Mouse (Mus musculus) CH12.LX (cell line): ENCODE measurements at regions not wholly inside any gene's neighbourhood (a gene's known extent, or its start where the extent isn't known, plus 50 kb on each side); places are given as distances from the start of the nearest gene placed in this dataset.

Source experiments
- DNase-seq: peaks from one replicate; pipeline ENCODE4 v3.0.0-alpha.2; 2013; ENCODE audit errors: extremely low read depth
- H3K27ac ChIP-seq: 2 replicates; pipeline ENCODE4 v1.5.1; 2012; ENCODE audit warnings: low read depth, mild to moderate bottlenecking, control low read depth, moderate library complexity; ENCODE audit not compliant: insufficient read depth
- H3K27me3 ChIP-seq: replicated peaks from 2 replicates; pipeline ENCODE3; 2012; ENCODE audit warnings: inconsistent platforms
- H3K36me3 ChIP-seq, 2 experiments: replicated peaks in 1 of 2; 2 replicates each; pipeline versions ENCODE3 to v1.6.1; 2012; ENCODE audit warnings: inconsistent platforms in 1 of 2, low read length in 1 of 2, mild to moderate bottlenecking in 1 of 2, mixed read lengths in 1 of 2, moderate library complexity in 1 of 2; ENCODE audit not compliant: control insufficient read depth in 1 of 2, insufficient read depth in 1 of 2
- H3K4me1 ChIP-seq, 2 experiments: 2 replicates each; pipeline ENCODE4 v1.6.1; 2012; ENCODE audit warnings: inconsistent platforms in 1 of 2, moderate library complexity in 1 of 2; ENCODE audit not compliant: insufficient read depth in 2 of 2, control insufficient read depth in 1 of 2
- H3K4me2 ChIP-seq: 2 replicates; pipeline ENCODE4 v1.6.1; 2012; ENCODE audit warnings: low read depth, mild to moderate bottlenecking, control low read depth; ENCODE audit not compliant: poor library complexity, insufficient read depth, severe bottlenecking
- H3K4me3 ChIP-seq, 3 experiments: fragments of 150-350 bp in 1 of 3; sonication (generic) in 1 of 3; replicated peaks in 1 of 3; 2 replicates each; pipeline versions ENCODE3 to v1.5.1; 2011 to 2012; ENCODE audit warnings: low read depth in 2 of 3, low read length in 2 of 3, mild to moderate bottlenecking in 2 of 3, moderate library complexity in 2 of 3, control low read depth in 1 of 3, improper control_type of control experiment in 1 of 3, inconsistent platforms in 1 of 3, mixed read lengths in 1 of 3; ENCODE audit not compliant: poor library complexity in 1 of 3
- H3K79me2 ChIP-seq: replicated peaks from 2 replicates; pipeline ENCODE4 v1.6.1; 2012; ENCODE audit warnings: mild to moderate bottlenecking, moderate library complexity; ENCODE audit not compliant: control insufficient read depth, poor library complexity, insufficient read depth, severe bottlenecking; ENCODE audit errors: extremely low read depth
- H3K9ac ChIP-seq: 2 replicates; pipeline ENCODE4 v1.6.1; 2012; ENCODE audit warnings: low read depth, mild to moderate bottlenecking, control low read depth, moderate library complexity; ENCODE audit not compliant: insufficient read depth
- H3K9me3 ChIP-seq: replicated peaks from 2 replicates; pipeline ENCODE3; 2012; ENCODE audit warnings: low read length, inconsistent platforms, mixed read lengths
- CHD2 ChIP-seq: IDR thresholded peaks from 2 replicates; pipeline ENCODE4 v1.6.1; 2011; ENCODE audit warnings: low read length, improper control_type of control experiment
- HCFC1 ChIP-seq: IDR thresholded peaks from 2 replicates; pipeline ENCODE4 v1.6.1; 2012; ENCODE audit warnings: low read depth, mild to moderate bottlenecking, inconsistent platforms, low read length, improper control_type of control experiment
- JUND ChIP-seq: conservative IDR thresholded peaks from 2 replicates; pipeline ENCODE4 v1.6.1; 2011; ENCODE audit warnings: low read depth, low read length, improper control_type of control experiment
- MAFK ChIP-seq: IDR thresholded peaks from 2 replicates; pipeline ENCODE4 v1.6.1; 2011; ENCODE audit warnings: low read length, improper control_type of control experiment; ENCODE audit not compliant: insufficient replicate concordance
- MAX ChIP-seq: IDR thresholded peaks from 2 replicates; pipeline ENCODE4 v1.6.1; 2011; ENCODE audit warnings: low read length, improper control_type of control experiment
- MXI1 ChIP-seq: IDR thresholded peaks from 2 replicates; pipeline ENCODE4 v1.6.1; 2011; ENCODE audit warnings: mild to moderate bottlenecking, low read depth, low read length, improper control_type of control experiment
- NELFE ChIP-seq: IDR thresholded peaks from 2 replicates; pipeline ENCODE4 v1.6.1; 2011; ENCODE audit warnings: low read depth, low read length, improper control_type of control experiment
- NRF1 ChIP-seq: IDR thresholded peaks from 2 replicates; pipeline ENCODE4 v1.6.1; 2014; ENCODE audit warnings: low read depth, mild to moderate bottlenecking, inconsistent platforms, low read length, improper control_type of control experiment, moderate library complexity
- PAX5 ChIP-seq: IDR thresholded peaks from 2 replicates; pipeline ENCODE4 v1.6.1; 2012; ENCODE audit warnings: low read length, inconsistent platforms, mixed read lengths
- POLR2A ChIP-seq: IDR thresholded peaks from 2 replicates; pipeline ENCODE4 v1.6.1; 2011; ENCODE audit warnings: low read depth, mild to moderate bottlenecking, improper control_type of control experiment, low read length
- POLR2AphosphoS2 ChIP-seq: IDR thresholded peaks from 2 replicates; pipeline ENCODE4 v1.6.1; 2011; ENCODE audit warnings: low read depth, low read length, improper control_type of control experiment
- RCOR1 ChIP-seq: conservative IDR thresholded peaks from 2 replicates; pipeline ENCODE4 v1.6.1; 2012; ENCODE audit warnings: low read depth, mild to moderate bottlenecking, inconsistent platforms, low read length, improper control_type of control experiment
- SIN3A ChIP-seq: IDR thresholded peaks from 2 replicates; pipeline ENCODE4 v1.6.1; 2012; ENCODE audit warnings: low read length, improper control_type of control experiment, inconsistent platforms
- TCF12 ChIP-seq: IDR thresholded peaks from 2 replicates; pipeline ENCODE4 v1.6.1; 2014; ENCODE audit warnings: low read depth, mild to moderate bottlenecking, inconsistent platforms, low read length, improper control_type of control experiment
- UBTF ChIP-seq: IDR thresholded peaks from 2 replicates; pipeline ENCODE4 v1.6.1; 2012; ENCODE audit warnings: low read depth, mild to moderate bottlenecking, inconsistent platforms, low read length, improper control_type of control experiment, moderate library complexity
- USF1 ChIP-seq: IDR thresholded peaks from 2 replicates; pipeline ENCODE4 v1.6.1; 2014; ENCODE audit warnings: low read depth, mild to moderate bottlenecking, inconsistent platforms, low read length, improper control_type of control experiment
- ZKSCAN1 ChIP-seq: IDR thresholded peaks from 2 replicates; pipeline ENCODE4 v1.6.1; 2012; ENCODE audit warnings: low read depth, inconsistent platforms, low read length, improper control_type of control experiment, borderline replicate concordance
- ZMIZ1 ChIP-seq: IDR thresholded peaks from 2 replicates; pipeline ENCODE4 v1.6.1; 2012; ENCODE audit warnings: low read depth, mild to moderate bottlenecking, inconsistent platforms, low read length, improper control_type of control experiment
- ZNF384 ChIP-seq: IDR thresholded peaks from 2 replicates; pipeline ENCODE4 v1.6.1; 2012; ENCODE audit warnings: low read depth, low read length, improper control_type of control experiment, inconsistent platforms
- dilution Hi-C: fragments of 300-500 bp; cut with MboI; formaldehyde crosslinking; loops from 2 replicates; pipeline ENCODE4 v1.14.3; 2020; ENCODE audit warnings: low sequenced_read_pairs; ENCODE audit not compliant: extremely low pct_unique_long_range_greater_than_20kb, extremely low pct_ligation_motif_present
- in situ Hi-C: fragments of 300-500 bp; cut with MboI; formaldehyde crosslinking; loops from 3 replicates; pipeline ENCODE4 v1.14.3; 2019; ENCODE audit warnings: low sequenced_read_pairs, low pct_ligation_motif_present, low pct_unique_long_range_greater_than_20kb, mixed read lengths

DNA sequence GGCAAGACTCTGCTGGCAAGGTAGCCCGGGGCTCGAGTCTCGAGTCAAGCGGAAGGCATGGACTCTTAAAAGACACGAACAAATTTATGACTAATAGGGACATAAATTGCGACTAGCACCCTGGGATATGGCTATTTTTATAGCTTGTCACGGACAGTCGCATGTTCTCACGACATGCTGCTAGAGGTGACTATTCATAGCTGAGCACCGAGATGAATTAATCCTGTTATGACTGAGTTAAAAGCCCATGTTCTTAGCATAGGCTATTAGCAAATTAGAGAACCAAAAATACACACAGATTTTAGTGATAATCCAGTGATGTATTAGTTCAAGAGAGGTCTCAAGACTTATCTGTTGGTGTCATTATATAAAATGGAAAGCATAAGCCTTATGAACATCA is 539.2 kb downstream of the Gm19410 start:
- Histone ChIP-seq H3K9me3 (no peaks in the 10 kb centered on the region), H3K79me2 (no peaks in the 10 kb centered on the region), H3K4me2 (no peak overlapping the region), H3K4me3 (no peak overlapping the region), H3K9ac (no peak overlapping the region), H3K36me3 (no peaks in the 10 kb centered on the region), H3K27me3 (no peaks in the 10 kb centered on the region), H3K4me1 (no peaks in the 10 kb centered on the region), H3K27ac (no peak overlapping the region)
- dilution Hi-C loops (no loop called here), in situ Hi-C loops (no loop called here)
- no peak for TF ChIP-seq POLR2A
- no peak for TF ChIP-seq PAX5
- TF ChIP-seq UBTF, result no peak
- TF ChIP-seq NRF1, result no peak
- TF ChIP-seq MXI1, result no peak
- TF ChIP-seq NELFE, result no peak
- no peak for TF ChIP-seq USF1
- TF ChIP-seq POLR2AphosphoS2, result no peak
- DNase-seq, result no peak

DNA sequence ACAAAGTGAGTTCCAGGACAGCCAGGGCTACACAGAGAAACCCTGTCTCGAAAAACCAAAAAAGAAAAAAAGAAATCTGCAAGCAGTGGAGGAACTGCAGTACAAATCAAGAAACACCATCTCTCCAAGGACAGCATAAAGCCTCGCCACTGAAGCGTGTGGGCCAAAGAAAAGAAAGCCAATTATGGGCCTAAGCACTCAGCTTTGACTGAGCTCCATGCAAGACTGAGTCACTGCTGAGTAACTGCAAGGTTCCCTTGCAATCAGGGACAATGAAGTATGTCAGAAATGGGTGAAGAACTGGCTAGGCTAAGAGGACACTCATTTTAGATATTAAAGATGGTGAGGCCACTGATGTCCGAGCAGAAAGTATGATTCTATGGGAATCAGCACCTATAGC is 540.7 kb downstream of the Gm19410 start:
- H3K4me3 ChIP-seq, result no peak overlapping the region
- H3K4me2 ChIP-seq, result no peak overlapping the region
- H3K9ac ChIP-seq, result no peak overlapping the region
- dilution Hi-C loops, result no loop called here
- no peak for TF ChIP-seq POLR2A
- TF ChIP-seq CHD2, result no peak
- no peak for TF ChIP-seq USF1
- TF ChIP-seq TCF12, result no peak
- no peak for TF ChIP-seq ZNF384
- no peak for TF ChIP-seq RCOR1
- TF ChIP-seq NRF1, result no peak
- TF ChIP-seq JUND, result no peak
- TF ChIP-seq HCFC1, result no peak
- H3K4me1 ChIP-seq, result no peaks in the 10 kb centered on the region
- H3K27ac ChIP-seq, result no peak overlapping the region
- H3K36me3 ChIP-seq, result no peaks in the 10 kb centered on the region
- H3K79me2 ChIP-seq, result no peaks in the 10 kb centered on the region
- DNase-seq, result no peak
- in situ Hi-C loops, result no loop called here
- H3K27me3 ChIP-seq, result no peaks in the 10 kb centered on the region
- H3K9me3 ChIP-seq, result no peaks in the 10 kb centered on the region

DNA sequence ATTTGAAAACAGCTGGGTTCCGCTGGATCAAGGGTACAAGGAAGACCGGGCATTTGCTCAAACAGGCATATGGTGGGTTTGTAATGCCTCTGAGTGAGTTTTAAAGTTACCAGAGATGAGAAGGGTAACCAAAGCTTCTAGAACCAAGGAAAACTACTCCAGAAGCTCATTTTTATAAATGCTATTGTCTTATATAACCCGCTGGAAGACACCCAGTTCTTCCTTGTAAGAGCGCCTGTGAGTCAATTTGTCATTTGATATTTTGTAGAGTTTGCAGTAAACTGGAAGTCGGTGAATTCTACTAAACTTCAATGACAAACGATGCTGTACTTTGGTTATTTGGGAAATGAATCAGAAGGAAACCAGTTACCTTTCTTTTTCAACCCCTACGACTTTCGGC is 541.9 kb downstream of the Gm19410 start:
- Histone ChIP-seq H3K4me3 (no peak overlapping the region), H3K27me3 (no peaks in the 10 kb centered on the region), H3K4me1 (no peaks in the 10 kb centered on the region), H3K36me3 (no peaks in the 10 kb centered on the region), H3K79me2 (no peaks in the 10 kb centered on the region), H3K27ac (no peak overlapping the region), H3K9me3 (no peaks in the 10 kb centered on the region), H3K9ac (no peak overlapping the region), H3K4me2 (no peak overlapping the region)
- TF ChIP-seq PAX5, result no peak
- no peak for TF ChIP-seq TCF12
- TF ChIP-seq SIN3A, result no peak
- no peak for TF ChIP-seq ZMIZ1
- TF ChIP-seq USF1, result no peak
- TF ChIP-seq MAX, result no peak
- TF ChIP-seq MAFK, result no peak
- TF ChIP-seq ZKSCAN1, result no peak
- in situ Hi-C loops (no loop called here), dilution Hi-C loops (no loop called here)
- DNase-seq, result no peak
